Mouse (Mus musculus): Measurements from ENCODE around the gene Nr4a1. TPM values are rescaled to one million over a fixed set of nuclear protein-coding genes. Genes with fewer than 3 reads are reported as not detected.

Gene Nr4a1
- total RNA-seq, 2 experiments from 2014 or later, result 4.0 to 4.1 TPM

DNA sequence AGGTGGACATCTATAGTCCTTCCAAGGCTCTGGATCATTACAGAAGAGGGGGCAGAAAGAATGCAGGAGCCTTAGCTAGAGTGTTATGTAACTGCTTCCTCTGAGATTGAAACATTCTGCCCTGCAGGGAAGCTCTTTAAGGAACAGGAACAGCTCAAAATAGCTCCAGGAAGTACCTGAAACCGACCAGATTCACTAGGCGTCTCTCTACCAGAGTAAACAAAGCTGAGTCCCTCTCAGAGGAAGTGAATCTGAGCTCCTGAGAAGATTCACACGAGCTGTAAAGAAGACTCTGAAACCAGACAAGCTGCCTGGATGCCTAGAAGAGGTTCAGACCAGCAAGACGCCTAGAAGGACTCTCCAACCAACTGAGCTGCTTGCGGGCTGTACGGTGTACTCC, 1.5 kb upstream of the Nr4a1 start:
- peak; percentile 44 for ATAC-seq (replicated peaks; ENCODE audit: poor library complexity, severe bottlenecking)

DNA sequence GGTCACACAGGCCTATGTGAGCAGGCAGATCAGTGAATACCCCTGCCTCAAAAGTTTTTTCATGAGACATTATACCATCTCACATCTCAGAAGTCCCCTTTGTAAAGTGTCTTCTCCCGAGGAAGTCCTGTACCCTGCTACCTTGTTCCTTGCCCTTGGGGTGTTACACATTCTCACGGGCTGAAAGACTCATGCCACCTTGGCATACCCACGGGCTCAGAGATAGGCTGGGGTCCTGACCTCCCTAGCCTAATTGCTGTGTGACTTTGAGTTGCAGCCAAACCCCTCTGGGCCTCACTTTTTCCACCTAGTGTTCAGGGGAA, 545 bp upstream of the Nr4a1 start:
- ATAC-seq (replicated peaks; ENCODE audit: poor library complexity, severe bottlenecking), result no peak

- ATAC-seq (replicated peaks; ENCODE audit: poor library complexity, severe bottlenecking), result peak; percentile 53
Observed at GRCm38 (mm10) chr15:101255842-101256462, 1.9 kb downstream of the Nr4a1 start.

- ATAC-seq (replicated peaks; ENCODE audit: poor library complexity, severe bottlenecking), result peak; percentile 33; the same call in 1 of the 2 replicates
Observed at GRCm38 (mm10) chr15:101256463-101257206, 2.6 kb downstream of the Nr4a1 start.

- ATAC-seq (replicated peaks; ENCODE audit: poor library complexity, severe bottlenecking), result no peak
Observed at GRCm38 (mm10) chr15:101258420-101258819, 4.4 kb downstream of the Nr4a1 start.

- no peak for ATAC-seq (replicated peaks; ENCODE audit: poor library complexity, severe bottlenecking)
Observed at GRCm38 (mm10) chr15:101259922-101260321, 5.9 kb downstream of the Nr4a1 start.

- ATAC-seq (replicated peaks; ENCODE audit: poor library complexity, severe bottlenecking), result no peak
Observed at GRCm38 (mm10) chr15:101260387-101260786, 6.3 kb downstream of the Nr4a1 start.

- no peak for ATAC-seq (replicated peaks; ENCODE audit: poor library complexity, severe bottlenecking)
Observed at GRCm38 (mm10) chr15:101260874-101261622, 7.0 kb downstream of the Nr4a1 start.

DNA sequence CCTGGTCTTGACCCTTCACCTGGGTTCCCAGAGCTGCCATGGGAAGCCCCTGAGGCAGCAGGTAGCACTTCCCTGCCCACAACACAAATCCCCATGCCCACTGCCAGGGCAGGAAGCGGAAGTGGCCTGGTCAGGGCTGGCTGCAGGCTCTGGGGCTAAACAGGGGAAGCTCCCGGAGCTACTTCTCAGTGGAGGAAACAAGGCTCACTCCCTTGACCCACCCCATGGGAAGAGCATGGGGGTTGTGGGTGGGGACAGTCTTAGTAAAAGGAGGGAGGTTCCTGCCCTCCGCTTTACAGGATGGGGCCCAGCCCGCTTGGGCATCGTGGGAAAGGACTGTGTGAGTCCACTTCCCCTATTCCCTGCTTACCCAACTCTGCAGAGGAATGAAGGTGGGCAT, 8.4 kb downstream of the Nr4a1 start:
- ATAC-seq (replicated peaks; ENCODE audit: poor library complexity, severe bottlenecking), result peak; percentile 66

GRCm38 (mm10) chr15:101266132-101266963, 12.3 kb downstream of the Nr4a1 start:
- ATAC-seq (replicated peaks; ENCODE audit: poor library complexity, severe bottlenecking), result peak; percentile 72

DNA sequence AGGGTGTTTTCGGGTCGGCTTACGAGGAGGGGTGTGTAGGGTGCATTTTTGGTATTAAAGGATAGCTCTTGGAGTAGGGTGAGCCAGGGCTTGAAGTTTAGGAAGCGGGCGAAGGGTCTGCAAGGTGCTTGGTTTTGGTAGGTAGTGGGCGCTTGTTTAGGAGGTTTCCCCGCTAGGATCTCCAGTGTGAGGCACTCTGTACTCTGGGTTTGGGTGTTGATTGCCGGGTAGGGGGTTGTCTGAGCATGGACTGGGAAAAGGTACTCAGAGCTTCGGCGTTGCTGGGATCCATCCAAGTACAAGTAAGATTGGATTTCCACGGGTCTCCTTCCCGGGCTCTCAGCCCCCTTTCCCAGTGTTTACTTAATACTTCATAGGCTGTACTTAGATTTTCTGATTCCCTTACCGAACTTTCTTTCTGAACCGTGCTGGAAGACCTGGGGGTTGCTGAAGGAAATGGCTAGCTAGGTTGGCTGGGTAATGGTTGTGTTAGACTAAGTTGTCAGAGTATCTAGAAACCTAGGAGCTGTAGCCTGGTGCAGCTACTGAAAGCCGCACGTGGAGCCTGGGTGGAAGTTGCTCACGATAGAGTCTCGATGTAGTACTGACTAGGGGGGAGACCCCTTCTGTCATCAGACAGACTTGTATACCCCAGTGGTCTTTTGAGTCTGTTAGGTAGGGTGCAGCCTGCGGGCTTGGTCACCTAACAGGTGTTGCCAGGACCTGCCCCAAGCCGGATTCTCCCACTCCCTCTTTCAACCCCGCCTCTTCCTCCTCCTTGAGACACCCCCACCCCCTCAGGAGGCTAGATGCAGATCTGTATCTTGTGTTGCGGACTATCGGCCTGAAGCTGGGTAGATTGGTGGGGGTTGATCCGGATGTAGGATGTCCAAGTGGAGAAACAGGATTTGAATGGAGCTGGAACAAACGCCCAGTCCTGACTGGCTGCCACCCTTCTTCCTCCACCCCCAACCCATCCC, 13.3 kb downstream of the Nr4a1 start:
- ATAC-seq (replicated peaks; ENCODE audit: poor library complexity, severe bottlenecking), result 0 out of 2 replicates have a peak, but pooled peaks have one; percentile 6

DNA sequence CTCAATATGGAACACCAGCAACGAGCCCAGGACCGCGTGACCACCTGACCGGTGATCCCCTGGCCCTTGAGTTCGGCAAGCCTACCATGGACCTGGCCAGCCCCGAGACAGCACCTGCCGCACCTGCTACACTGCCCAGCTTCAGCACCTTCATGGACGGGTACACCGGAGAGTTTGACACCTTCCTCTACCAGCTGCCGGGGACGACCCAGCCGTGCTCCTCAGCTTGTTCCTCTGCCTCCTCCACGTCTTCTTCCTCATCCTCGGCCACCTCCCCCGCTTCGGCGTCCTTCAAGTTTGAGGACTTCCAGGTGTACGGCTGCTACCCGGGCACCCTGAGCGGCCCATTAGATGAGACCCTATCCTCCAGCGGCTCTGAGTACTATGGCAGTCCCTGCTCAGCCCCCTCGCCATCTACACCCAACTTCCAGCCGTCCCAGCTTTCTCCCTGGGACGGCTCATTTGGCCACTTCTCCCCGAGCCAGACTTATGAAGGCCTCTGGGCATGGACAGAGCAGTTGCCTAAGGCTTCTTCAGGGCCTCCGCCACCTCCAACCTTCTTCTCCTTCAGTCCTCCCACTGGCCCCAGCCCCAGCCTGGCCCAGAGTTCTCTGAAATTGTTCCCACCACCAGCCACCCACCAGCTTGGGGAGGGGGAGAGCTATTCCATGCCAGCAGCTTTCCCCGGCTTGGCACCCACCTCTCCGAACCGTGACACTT, 16.2 kb downstream of the Nr4a1 start:
- no peak for ATAC-seq (replicated peaks; ENCODE audit: poor library complexity, severe bottlenecking)

GRCm38 (mm10) chr15:101271107-101271506, 17.0 kb downstream of the Nr4a1 start:
- ATAC-seq (replicated peaks; ENCODE audit: poor library complexity, severe bottlenecking), result no peak

DNA sequence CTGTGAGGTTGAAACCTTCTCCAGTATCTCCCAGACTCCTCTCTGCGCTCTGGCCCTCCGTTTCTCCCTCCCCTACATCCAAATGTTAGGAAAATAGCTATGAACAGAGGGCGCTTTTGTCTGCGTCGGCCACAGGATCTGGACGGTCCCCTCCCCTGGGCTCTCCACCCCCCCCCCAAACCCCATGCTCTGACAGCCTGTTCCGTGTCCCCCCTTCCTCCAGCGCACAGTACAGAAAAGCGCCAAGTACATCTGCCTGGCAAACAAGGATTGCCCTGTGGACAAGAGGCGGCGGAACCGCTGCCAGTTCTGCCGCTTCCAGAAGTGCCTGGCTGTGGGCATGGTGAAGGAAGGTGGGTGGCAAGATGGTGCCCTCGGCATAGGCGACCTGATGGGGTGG, 17.4 kb downstream of the Nr4a1 start:
- ATAC-seq (replicated peaks; ENCODE audit: poor library complexity, severe bottlenecking), result no peak

GRCm38 (mm10) chr15:101274380-101274779, 20.3 kb downstream of the Nr4a1 start:
- ATAC-seq (replicated peaks; ENCODE audit: poor library complexity, severe bottlenecking), result no peak

DNA sequence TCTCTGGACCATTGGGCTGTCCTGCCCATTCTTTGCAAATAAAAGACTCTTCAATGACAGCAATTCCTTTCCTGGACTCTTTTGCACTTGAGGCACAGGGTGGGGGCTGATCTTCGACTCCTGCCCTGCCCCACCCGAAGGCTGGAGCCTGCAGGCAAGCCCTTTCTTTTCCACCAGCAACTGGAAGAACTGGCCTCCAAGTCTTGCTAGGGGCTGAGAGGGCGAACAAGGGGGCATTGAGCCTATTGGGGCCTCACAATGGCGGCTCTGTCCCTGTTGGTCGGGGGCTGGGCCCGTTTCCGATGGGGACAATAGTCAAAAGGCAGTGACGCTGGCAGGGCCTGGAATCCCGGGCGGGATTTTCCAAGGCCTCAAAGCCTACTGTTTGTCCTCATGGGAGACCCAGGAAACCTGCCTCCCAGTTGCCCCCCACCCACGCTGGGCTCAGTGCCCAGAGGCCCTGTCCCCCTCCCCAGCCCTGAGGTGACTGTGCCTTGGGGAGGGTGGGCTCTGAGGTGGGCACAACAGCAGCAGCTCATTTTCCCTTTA, 23.4 kb downstream of the Nr4a1 start:
- no peak for ATAC-seq (replicated peaks; ENCODE audit: poor library complexity, severe bottlenecking)

DNA sequence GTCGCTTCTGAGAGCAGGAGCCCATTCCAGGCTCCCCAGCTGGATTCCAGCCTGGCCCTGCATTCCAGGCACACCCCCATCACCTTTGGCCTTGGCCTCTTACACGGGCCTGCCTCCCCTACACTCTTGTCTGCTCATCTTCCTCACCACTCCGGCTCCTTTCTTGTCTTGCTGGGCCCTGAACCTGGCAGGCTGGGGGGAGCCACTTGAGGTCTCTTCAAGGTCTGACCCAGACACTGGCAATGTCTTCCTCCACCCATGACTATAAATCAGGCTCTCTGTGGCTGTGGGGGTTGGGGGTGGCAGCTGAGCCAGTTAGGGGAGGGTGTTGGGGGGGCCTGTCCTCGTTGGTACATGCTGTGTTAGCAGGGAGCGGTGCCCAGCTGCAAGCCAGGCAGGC, 24.5 kb downstream of the Nr4a1 start:
- no peak for ATAC-seq (replicated peaks; ENCODE audit: poor library complexity, severe bottlenecking)

DNA sequence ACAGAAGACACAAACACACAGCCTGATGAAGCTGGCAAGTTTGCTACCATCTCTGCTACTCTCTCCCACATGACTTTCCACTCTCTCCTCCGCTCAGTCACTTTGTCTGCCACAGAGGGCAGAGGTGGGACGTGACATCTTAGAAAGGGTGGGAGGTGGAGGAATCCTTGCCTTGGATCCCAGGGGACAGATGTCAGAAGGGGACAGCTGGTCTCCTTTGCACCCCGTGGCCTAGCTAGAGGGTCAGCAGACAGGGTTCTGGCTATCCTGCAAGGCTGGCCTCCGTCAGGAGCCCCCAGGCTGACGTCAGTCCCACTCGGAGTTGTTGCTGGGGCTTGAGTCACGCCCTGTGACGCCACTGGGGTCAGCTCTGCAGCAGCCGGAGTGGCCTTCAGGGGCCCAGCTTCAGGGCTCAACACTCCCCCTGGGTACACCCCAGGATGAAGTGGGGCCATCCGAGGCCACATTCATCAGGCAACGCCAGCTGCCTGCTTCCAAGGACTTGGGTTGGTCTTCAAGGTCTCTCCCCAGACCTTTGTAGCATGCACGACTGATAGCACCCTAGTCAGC, 25.4 kb downstream of the Nr4a1 start:
- ATAC-seq (replicated peaks; ENCODE audit: poor library complexity, severe bottlenecking), result no peak
